Comparison of ENCODE assay signal across 34 mouse cellular contexts in genomic region chr2:38722076-38722475, GRCm38 (mm10). TPM values are rescaled to one million over a fixed set of nuclear protein-coding genes. Genes with fewer than 3 reads are reported as not detected.
DNase-seq lines count a peak whose midpoint lies in the region; ATAC-seq and TF ChIP-seq lines count a peak whose summit lies in the region.
"Had no signal": no experiment of that assay in that cellular context is flagged by ENCODE, and none has a peak within 500 bp of the region (broad histone marks: within the 10 kb centered on the region; RNA-seq: fewer than 3 reads in every experiment).

No protein-coding gene starts in this region.

- H3K36me3 ChIP-seq in hindbrain, embryonic 10.5 days: peaks cover 13% of the 10 kb centered on the region
- no peaks in the 10 kb centered on the region for H3K36me3 ChIP-seq in hindbrain, postnatal 0 days (ENCODE audit: insufficient read depth, low read length)
- peaks cover 22% of the 10 kb centered on the region for H3K36me3 ChIP-seq in midbrain, embryonic 10.5 days
- H3K36me3 ChIP-seq in midbrain, embryonic 13.5 days: no peaks in the 10 kb centered on the region
- H3K36me3 ChIP-seq: embryonic facial prominence, embryonic 13.5 days; hindbrain, embryonic 12.5 days; midbrain, embryonic 15.5 days had no signal

- no peak overlapping the region for H3K9ac ChIP-seq in hindbrain, postnatal 0 days (replicated peaks; ENCODE audit: low read length)
- H3K9ac ChIP-seq in midbrain, embryonic 13.5 days (replicated peaks): no peak overlapping the region
- H3K9ac ChIP-seq: embryonic facial prominence, embryonic 13.5 days; forebrain, postnatal 0 days; hindbrain, embryonic 12.5 days; liver, embryonic 14.5 days; midbrain, embryonic 15.5 days had no signal

- TF ChIP-seq CTCF in hindbrain, postnatal 0 days (IDR thresholded peaks at IDR 0.05; ENCODE audit: low read depth): no peak

- H3K4me2 ChIP-seq in hindbrain, postnatal 0 days (ENCODE audit: low read depth, low read length): no peak overlapping the region
- no peak overlapping the region for H3K4me2 ChIP-seq in midbrain, embryonic 13.5 days (replicated peaks)
- H3K4me2 ChIP-seq: embryonic facial prominence, embryonic 13.5 days; hindbrain, embryonic 12.5 days; midbrain, embryonic 15.5 days had no signal

- H3K4me3 ChIP-seq in hindbrain, embryonic 10.5 days: no peak overlapping the region
- no peak overlapping the region for H3K4me3 ChIP-seq in hindbrain, postnatal 0 days (ENCODE audit: low read length)
- H3K4me3 ChIP-seq in midbrain, embryonic 10.5 days: no peak overlapping the region
- no peak overlapping the region for H3K4me3 ChIP-seq in midbrain, embryonic 13.5 days (replicated peaks)
- H3K4me3 ChIP-seq: embryonic facial prominence, embryonic 13.5 days; hindbrain, embryonic 12.5 days; midbrain, embryonic 15.5 days had no signal

- ATAC-seq in hindbrain, postnatal 0 days: no peak
- no peak for ATAC-seq in midbrain, embryonic 13.5 days
- ATAC-seq: CD4-positive, CD25-positive, alpha-beta regulatory T cell, adult 4 months; forebrain, postnatal 0 days; midbrain, embryonic 15.5 days had no signal

- H3K27me3 ChIP-seq in hindbrain, embryonic 10.5 days (ENCODE audit: insufficient read depth, poor library complexity, severe bottlenecking): no peaks in the 10 kb centered on the region
- H3K27me3 ChIP-seq in hindbrain, postnatal 0 days (ENCODE audit: insufficient read depth, low read length): no peaks in the 10 kb centered on the region
- no peaks in the 10 kb centered on the region for H3K27me3 ChIP-seq in midbrain, embryonic 10.5 days (ENCODE audit: low read depth, poor library complexity, severe bottlenecking)
- H3K27me3 ChIP-seq in midbrain, embryonic 13.5 days: 0 out of 2 replicates have a peak, but pooled peaks cover 8% of the 10 kb centered on the region
- H3K27me3 ChIP-seq: embryonic facial prominence, embryonic 13.5 days; midbrain, embryonic 15.5 days had no signal

- 47% methylated on average over 4 of the region's 4 CpGs for WGBS in hindbrain, embryonic 10.5 days
- WGBS in hindbrain, postnatal 0 days: 43% methylated on average over 4 of the region's 4 CpGs
- WGBS in midbrain, embryonic 10.5 days: 38% methylated on average over 4 of the region's 4 CpGs
- 29% methylated on average over 4 of the region's 4 CpGs for WGBS in midbrain, embryonic 13.5 days

- peak overlapping the region; percentile 1; the same call in 1 of the 2 replicates for H3K27ac ChIP-seq in hindbrain, embryonic 10.5 days
- H3K27ac ChIP-seq in hindbrain, postnatal 0 days: no peak overlapping the region
- H3K27ac ChIP-seq in midbrain, embryonic 10.5 days (replicated peaks): peak overlapping the region; percentile 35; the same call in 1 of the 2 replicates
- no peak overlapping the region for H3K27ac ChIP-seq in midbrain, embryonic 13.5 days
- H3K27ac ChIP-seq: embryonic facial prominence, embryonic 13.5 days; hindbrain, embryonic 12.5 days; liver, embryonic 14.5 days; macrophage; midbrain, embryonic 15.5 days had no signal

- no peaks in the 10 kb centered on the region for H3K9me3 ChIP-seq in hindbrain, embryonic 10.5 days
- no peaks in the 10 kb centered on the region for H3K9me3 ChIP-seq in hindbrain, postnatal 0 days (ENCODE audit: low read length)
- no peaks in the 10 kb centered on the region for H3K9me3 ChIP-seq in midbrain, embryonic 10.5 days (replicated peaks)
- H3K9me3 ChIP-seq in midbrain, embryonic 13.5 days: no peaks in the 10 kb centered on the region
- H3K9me3 ChIP-seq: embryonic facial prominence, embryonic 13.5 days; hindbrain, embryonic 12.5 days; midbrain, embryonic 15.5 days had no signal

- peak; percentile 2 for DNase-seq in hindbrain, embryonic 10.5 days (ENCODE audit: low spot score)
- no peak for DNase-seq in hindbrain, postnatal 0 days (ENCODE audit: low spot score)
- DNase-seq in midbrain, embryonic 10.5 days (ENCODE audit: low spot score): no peak
- peak; percentile 72 for DNase-seq in ZHBTc4 (ENCODE audit: low read depth, low spot score)
- no peak for DNase-seq in thymus, postnatal 10 days (ENCODE audit: low spot score in 2 of 2)
- DNase-seq in right cerebral cortex, adult 2 months (ENCODE audit: low spot score in 2 of 2): no peak
- DNase-seq: adrenal gland, postnatal 25 days; cerebellum, adult 11-12 months; cerebellum, adult 9-11 months; forebrain, postnatal 0 days; gastrocnemius, postnatal 10 days; kidney, adult 9 months; liver; lung, adult 2 months; lung, postnatal 10 days; spleen, adult 18-20 months; thymus, adult 2 months had no signal

- H3K4me1 ChIP-seq in hindbrain, embryonic 10.5 days (replicated peaks): peaks cover 56% of the 10 kb centered on the region
- peaks cover 4% of the 10 kb centered on the region; the same call in 1 of the 2 replicates for H3K4me1 ChIP-seq in hindbrain, postnatal 0 days (ENCODE audit: insufficient read depth, low read length)
- H3K4me1 ChIP-seq in midbrain, embryonic 10.5 days: peaks cover 44% of the 10 kb centered on the region
- peaks cover 7% of the 10 kb centered on the region for H3K4me1 ChIP-seq in midbrain, embryonic 13.5 days (replicated peaks)

RNA-seq across cellular contexts. Expression of gene Nr5a1, which starts 7.7 kb away (rescaled TPM):
- 0.07 and 0.15 TPM in 2 replicates for polyA plus RNA-seq in hindbrain, embryonic 10.5 days (2016; fragmentation: Nextera tagmentation; extraction: Ambion mirVana)
- total RNA-seq in hindbrain, postnatal 0 days (2014; rRNA removed): 0.05 TPM in 1 of 2 replicates, not detected in the other
- polyA plus RNA-seq in hindbrain, postnatal 0 days (2015; fragmentation: Nextera tagmentation; extraction: Ambion mirVana): 0.05 TPM in 1 of 2 replicates, not detected in the other
- polyA plus RNA-seq in midbrain, embryonic 10.5 days (2016; fragmentation: Nextera tagmentation; extraction: Ambion mirVana): 0.07 and 0.12 TPM in 2 replicates
- 0.77 and 1.3 TPM in 2 replicates for polyA plus RNA-seq in midbrain, embryonic 13.5 days (2015; fragmentation: Nextera tagmentation; extraction: Ambion mirVana)
- total RNA-seq: gastrocnemius, postnatal 10 days; heart, adult 8-10 months; heart, postnatal 25 days; layer of hippocampus, adult 18-20 months; layer of hippocampus, postnatal 10 days; left cerebral cortex, adult 18-20 months; left cerebral cortex, postnatal 14 days; megakaryocyte-erythroid progenitor cell, adult 5-6 weeks; neutrophil, adult 5-6 weeks had no signal
- polyA plus RNA-seq: CD4-positive, CD25-positive, alpha-beta regulatory T cell, adult 4 months; heart, embryonic 14.5 days; limb, embryonic 11.5 days; liver, embryonic 14.5 days; macrophage had no signal

Comparison
In these comparisons a context has a peak if more than half of its experiments do, and no peak if none do; other contexts are left out.
1. DNase-seq: peak in hindbrain, embryonic 10.5 days (single experiment) and ZHBTc4 (single experiment); none in hindbrain, postnatal 0 days (single experiment), midbrain, embryonic 10.5 days (single experiment), thymus, postnatal 10 days (0 of 2) and right cerebral cortex, adult 2 months (0 of 2).
2. H3K27ac ChIP-seq: peak in hindbrain, embryonic 10.5 days (single experiment) and midbrain, embryonic 10.5 days (single experiment); none in hindbrain, postnatal 0 days (single experiment) and midbrain, embryonic 13.5 days (single experiment).